Mouse (Mus musculus): ENCODE data around the gene Tmtc2.

GRCm38 (mm10) chr10:105561548-105561947 lies 12.7 kb downstream of the Tmtc2 start:
- no peak for TF ChIP-seq ZC3H11A (IDR thresholded peaks at IDR 0.05; ENCODE audit: low read depth, low read length)
- no peak for TF ChIP-seq POLR2A (IDR thresholded peaks at IDR 0.05; ENCODE audit: low read depth, low read length)
- TF ChIP-seq USF1 (IDR thresholded peaks at IDR 0.05; ENCODE audit: low read depth, low read length), result no peak
- no peak for TF ChIP-seq MAFK (IDR thresholded peaks at IDR 0.05; ENCODE audit: insufficient replicate concordance, low read length)

Data from CH12.LX (cell line).